Mouse (Mus musculus) kidney, postnatal 14 days (tissue): ENCODE measurements around the gene Saxo1.
A peak's percentile ranks its signal among the peaks of the same experiment; 100 is the strongest.

Experiments
- DNase-seq: peaks from one replicate; pipeline ENCODE4 v3.0.0; 2022; ENCODE audit warnings: mixed read lengths

Saxo1 gene

GRCm38 (mm10) chr4:86416401-86417025, 141.6 kb downstream of the Saxo1 start:
- no peak for DNase-seq

- DNase-seq: no peak
Measured at GRCm38 (mm10) chr4:86413388-86413787, 144.7 kb downstream of the Saxo1 start.

- no peak for DNase-seq
Measured at GRCm38 (mm10) chr4:86410946-86411345, 147.2 kb downstream of the Saxo1 start.

- no peak for DNase-seq
Measured at GRCm38 (mm10) chr4:86408421-86408820, 149.7 kb downstream of the Saxo1 start.

- no peak for DNase-seq
Measured at GRCm38 (mm10) chr4:86407200-86407527, 151.0 kb downstream of the Saxo1 start.

GRCm38 (mm10) chr4:86406501-86407199, 151.5 kb downstream of the Saxo1 start:
- DNase-seq: peak; percentile 38

- no peak for DNase-seq
Measured at GRCm38 (mm10) chr4:86401116-86401515, 157.0 kb downstream of the Saxo1 start.

- peak; percentile 43 for DNase-seq
Measured at GRCm38 (mm10) chr4:86397470-86397869, 160.7 kb downstream of the Saxo1 start.

- peak; percentile 53 for DNase-seq
Measured at GRCm38 (mm10) chr4:86396672-86397288, 161.3 kb downstream of the Saxo1 start.

GRCm38 (mm10) chr4:86395636-86396035, 162.5 kb downstream of the Saxo1 start:
- DNase-seq: no peak
